Mouse (Mus musculus): Measurements from ENCODE around the gene Cryzl1. TPM values are rescaled to one million over a fixed set of nuclear protein-coding genes. Genes with fewer than 3 reads are reported as not detected.

The Cryzl1 gene
- polyA plus RNA-seq, 1 experiment from 2014 or later: 50.7 TPM

DNA sequence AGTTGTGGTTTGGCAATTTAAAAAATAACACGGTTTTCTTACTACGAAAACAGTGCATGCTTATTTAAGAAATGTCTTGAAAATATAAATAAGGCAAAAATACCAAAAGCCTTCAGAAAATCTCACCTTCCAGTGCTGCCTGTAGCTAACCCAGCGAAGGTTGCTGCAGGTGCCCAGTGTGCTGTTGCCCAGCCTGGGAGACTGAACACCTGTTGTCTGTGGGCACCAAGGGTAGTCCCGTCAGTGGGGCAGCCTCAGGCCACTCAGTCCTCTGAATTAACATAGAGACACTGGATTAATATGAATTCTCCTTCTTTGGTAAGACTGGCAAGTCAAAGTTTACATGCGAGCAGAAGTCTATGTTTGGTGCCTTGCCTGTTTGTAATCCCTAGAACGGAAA lies 9.7 kb upstream of the Cryzl1 start:
- H3K4me1 ChIP-seq (replicated peaks): peaks cover 50% of the 10 kb centered on the region
- no peak overlapping the region for H3K27ac ChIP-seq
- no peak overlapping the region for H3K9ac ChIP-seq
- WGBS: 82% methylated on average over 6 of the region's 6 CpGs
- no peak overlapping the region for H3K4me2 ChIP-seq
- no peaks in the 10 kb centered on the region for H3K36me3 ChIP-seq
- H3K27me3 ChIP-seq: no peaks in the 10 kb centered on the region
- no peak for ATAC-seq (replicated peaks; ENCODE audit: insufficient number of reproducible peaks, insufficient read depth, low FRiP score, low read depth)
- no peaks in the 10 kb centered on the region for H3K9me3 ChIP-seq (replicated peaks)
- no peak overlapping the region for H3K4me3 ChIP-seq

DNA sequence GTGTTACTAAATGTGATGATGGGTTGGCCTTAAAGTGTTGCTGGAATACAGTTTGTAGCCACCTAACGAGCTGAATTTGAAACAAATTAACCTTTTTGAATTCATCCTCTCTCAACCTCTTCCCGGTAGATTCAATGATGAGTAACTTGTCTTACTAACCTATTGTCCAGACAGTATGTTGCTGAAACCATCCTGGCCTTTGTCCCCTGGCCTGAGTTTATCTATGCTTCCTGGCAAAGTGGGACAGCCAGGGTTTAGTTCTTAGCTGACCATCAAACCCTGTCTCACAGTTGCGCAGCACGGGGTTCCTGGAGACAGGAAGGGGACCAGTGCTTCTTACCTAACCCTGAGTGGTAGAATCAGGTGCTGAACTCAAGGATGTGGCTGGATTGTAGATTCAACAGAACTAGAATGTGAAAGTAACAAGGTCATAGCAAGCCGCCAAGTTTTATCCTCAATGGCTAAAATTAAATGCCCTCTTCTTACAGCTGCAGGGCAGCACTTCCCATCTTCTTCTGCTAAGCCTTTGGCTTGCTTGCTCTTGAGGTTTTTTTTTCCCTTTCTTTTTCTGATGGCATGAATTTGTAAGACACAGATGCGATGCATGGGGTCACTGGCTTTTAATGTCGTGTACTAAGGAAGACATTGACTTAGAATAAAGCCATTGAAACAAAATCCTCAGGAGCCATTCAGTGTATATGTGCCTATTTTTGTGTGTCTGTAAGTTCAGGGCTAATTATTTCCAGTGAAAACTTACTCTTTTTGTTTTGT lies 7.5 kb upstream of the Cryzl1 start:
- Histone ChIP-seq H3K27me3 (no peaks in the 10 kb centered on the region), H3K4me1 (replicated peaks) (peaks cover 57% of the 10 kb centered on the region), H3K9ac (no peak overlapping the region), H3K9me3 (replicated peaks) (no peaks in the 10 kb centered on the region), H3K27ac (no peak overlapping the region), H3K4me3 (no peak overlapping the region), H3K4me2 (no peak overlapping the region), H3K36me3 (no peaks in the 10 kb centered on the region)
- ATAC-seq (replicated peaks; ENCODE audit: insufficient number of reproducible peaks, insufficient read depth, low FRiP score, low read depth): no peak
- 70% methylated on average over 7 of the region's 7 CpGs for WGBS

DNA sequence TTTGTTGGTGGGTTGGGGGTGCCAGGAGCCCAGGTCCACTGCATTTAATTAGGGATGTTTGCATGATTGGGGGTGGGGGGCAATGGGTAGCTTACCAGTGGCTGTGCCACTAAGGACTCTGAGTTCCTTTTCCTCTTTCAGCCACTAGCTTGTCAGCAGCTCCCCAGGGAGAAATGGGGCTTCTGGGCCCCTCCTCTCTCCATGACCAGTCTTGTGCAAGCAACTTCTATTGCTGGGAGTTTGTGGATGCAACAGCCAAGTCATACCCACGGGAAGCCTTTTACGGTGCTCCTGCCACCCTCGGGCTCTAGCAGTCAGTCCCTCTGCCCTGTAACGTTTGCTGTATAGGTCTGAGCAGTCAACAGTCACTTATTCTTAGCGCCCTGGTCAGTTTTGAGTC lies 6.0 kb upstream of the Cryzl1 start:
- peaks cover 50% of the 10 kb centered on the region for H3K4me1 ChIP-seq (replicated peaks)
- WGBS: 63% methylated on average over 5 of the region's 5 CpGs
- H3K4me2 ChIP-seq: no peak overlapping the region
- no peaks in the 10 kb centered on the region for H3K27me3 ChIP-seq
- no peaks in the 10 kb centered on the region for H3K36me3 ChIP-seq
- H3K27ac ChIP-seq: no peak overlapping the region
- H3K9ac ChIP-seq: no peak overlapping the region
- H3K9me3 ChIP-seq (replicated peaks): no peaks in the 10 kb centered on the region
- no peak overlapping the region for H3K4me3 ChIP-seq
- ATAC-seq (replicated peaks; ENCODE audit: insufficient number of reproducible peaks, insufficient read depth, low FRiP score, low read depth): no peak

DNA sequence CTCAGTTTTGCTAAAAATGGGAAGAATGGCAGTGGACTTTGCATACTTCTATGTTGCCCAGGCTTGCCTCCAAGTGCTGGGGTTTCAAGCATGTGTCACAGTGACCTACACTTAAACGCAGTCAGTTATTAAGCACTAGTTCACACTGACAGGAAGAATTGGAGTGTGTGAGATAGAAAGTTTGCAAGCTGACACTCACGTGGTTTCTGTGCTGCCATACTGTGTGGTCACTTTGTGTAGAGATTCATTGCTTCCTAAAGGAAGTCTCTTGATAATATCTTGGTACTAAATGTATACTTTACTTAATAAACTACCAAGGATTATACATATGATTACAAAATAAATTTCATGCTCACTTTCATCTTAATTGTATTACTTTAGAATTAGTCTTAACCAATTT lies 4.0 kb upstream of the Cryzl1 start:
- no peak for ATAC-seq (replicated peaks; ENCODE audit: insufficient number of reproducible peaks, insufficient read depth, low FRiP score, low read depth)
- Histone ChIP-seq H3K4me1 (replicated peaks) (peaks cover 45% of the 10 kb centered on the region), H3K4me2 (no peak overlapping the region), H3K4me3 (no peak overlapping the region), H3K27me3 (no peaks in the 10 kb centered on the region), H3K9me3 (replicated peaks) (no peaks in the 10 kb centered on the region), H3K36me3 (no peaks in the 10 kb centered on the region), H3K27ac (no peak overlapping the region), H3K9ac (no peak overlapping the region)
- 55% methylated on average over 2 of the region's 2 CpGs for WGBS

DNA sequence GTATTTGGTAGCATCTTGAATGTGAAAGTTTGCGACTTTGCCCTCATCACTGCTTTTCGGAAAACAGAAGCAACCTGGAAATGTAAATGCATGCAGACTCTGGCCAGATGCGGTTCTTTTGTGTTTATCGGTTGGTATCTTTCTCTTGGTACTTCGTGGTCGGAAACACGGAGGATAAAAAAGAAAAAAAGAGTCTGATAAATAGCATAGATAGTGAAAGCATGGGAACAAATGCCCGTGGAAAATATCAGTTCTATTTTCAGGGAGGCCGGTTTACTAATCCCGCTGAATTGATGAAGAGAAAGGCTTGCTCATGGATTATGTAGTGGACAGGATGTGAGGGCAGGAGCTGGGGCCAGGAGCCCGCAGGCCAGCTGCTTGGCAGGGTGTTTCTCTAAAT lies 1.7 kb upstream of the Cryzl1 start:
- Histone ChIP-seq H3K4me3 (peak overlapping the region; percentile 85), H3K36me3 (no peaks in the 10 kb centered on the region), H3K27ac (peak overlapping the region; percentile 95), H3K27me3 (no peaks in the 10 kb centered on the region), H3K4me1 (replicated peaks) (peaks cover 37% of the 10 kb centered on the region), H3K9ac (peak overlapping the region; percentile 78), H3K4me2 (peak overlapping the region; percentile 76), H3K9me3 (replicated peaks) (no peaks in the 10 kb centered on the region)
- 4% methylated on average over 11 of the region's 11 CpGs for WGBS
- ATAC-seq (replicated peaks; ENCODE audit: insufficient number of reproducible peaks, insufficient read depth, low FRiP score, low read depth): no peak

DNA sequence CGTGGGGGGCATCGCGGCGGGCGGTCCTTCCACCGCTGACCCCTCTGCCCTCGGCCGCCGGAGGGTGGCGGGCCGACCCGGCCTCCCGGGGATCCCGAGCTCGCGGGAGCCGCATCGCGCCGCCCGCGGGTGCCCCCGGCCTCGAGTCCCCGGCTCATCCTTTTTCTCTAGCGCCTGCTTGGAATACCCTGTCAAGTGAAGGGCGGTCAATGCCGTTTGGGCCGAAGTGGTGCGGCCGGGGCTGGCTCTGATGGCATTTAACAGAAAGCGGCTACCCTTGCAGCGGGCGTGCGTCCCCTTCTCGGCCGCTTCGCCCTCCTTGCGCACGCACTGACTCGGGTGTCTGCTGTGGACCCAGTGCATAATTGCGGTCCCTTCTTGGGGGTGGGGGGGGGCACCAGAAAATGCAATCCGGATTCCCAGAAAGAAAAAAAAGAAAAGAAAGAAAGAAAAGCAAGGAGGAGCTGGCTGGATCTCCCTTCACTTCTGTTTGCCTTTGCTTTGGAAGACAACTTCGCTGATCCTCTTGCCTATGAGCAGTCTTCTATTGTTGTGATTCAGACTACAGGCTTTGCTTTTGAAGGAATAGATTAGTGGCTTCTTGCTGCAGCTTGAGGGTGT lies 1.2 kb upstream of the Cryzl1 start:
- H3K9ac ChIP-seq: peak overlapping the region; percentile 78
- H3K27ac ChIP-seq: peak overlapping the region; percentile 95
- H3K4me2 ChIP-seq: peak overlapping the region; percentile 76
- H3K27me3 ChIP-seq: no peaks in the 10 kb centered on the region
- H3K4me1 ChIP-seq (replicated peaks): peaks cover 32% of the 10 kb centered on the region
- no peak for ATAC-seq (replicated peaks; ENCODE audit: insufficient number of reproducible peaks, insufficient read depth, low FRiP score, low read depth)
- H3K9me3 ChIP-seq (replicated peaks): no peaks in the 10 kb centered on the region
- 0% methylated on average over 40 of the region's 44 CpGs for WGBS
- peak overlapping the region; percentile 85 for H3K4me3 ChIP-seq
- no peaks in the 10 kb centered on the region for H3K36me3 ChIP-seq

DNA sequence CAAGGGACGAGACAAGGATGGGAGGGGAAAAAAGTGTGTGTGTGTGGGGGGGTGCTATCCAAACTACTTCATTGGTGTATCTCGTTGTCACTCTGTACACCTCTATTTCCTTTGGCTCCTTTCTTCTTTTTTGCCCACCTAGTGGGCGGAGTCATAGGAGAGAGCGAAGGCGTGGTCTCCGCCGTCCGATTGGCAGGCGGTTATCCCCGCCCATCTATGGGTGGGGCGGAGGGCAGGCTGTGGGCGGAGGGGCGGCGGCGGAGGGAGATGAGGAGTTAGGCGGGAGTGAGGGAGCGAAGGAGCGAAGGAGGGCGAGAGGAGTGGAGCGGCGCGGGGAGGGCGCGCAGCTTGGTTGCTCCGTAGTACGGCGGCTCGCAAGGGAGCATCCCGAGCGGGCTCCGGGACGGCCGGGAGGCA lies 299 bp upstream of the Cryzl1 start, which contains the start of gene Itsn1:
Itsn1 (plus strand) TSS at position 216 of the 417 bp plus-strand sequence.
- peak within 1 kb of the TSS; percentile 76 for H3K4me2 ChIP-seq
- H3K4me1 ChIP-seq (replicated peaks): peaks cover 28% of the 10 kb centered on the region
- peak; percentile 93 for ATAC-seq (replicated peaks; ENCODE audit: insufficient number of reproducible peaks, insufficient read depth, low FRiP score, low read depth)
- peak within 1 kb of the TSS; percentile 85 for H3K4me3 ChIP-seq
- peak within 1 kb of the TSS; percentile 78 for H3K9ac ChIP-seq
- H3K9me3 ChIP-seq (replicated peaks): no peaks in the 10 kb centered on the region
- no peaks in the 10 kb centered on the region for H3K36me3 ChIP-seq
- no peaks in the 10 kb centered on the region for H3K27me3 ChIP-seq
- under 1% methylated on average over 33 of the region's 33 CpGs for WGBS
- peak within 1 kb of the TSS; percentile 95 for H3K27ac ChIP-seq

DNA sequence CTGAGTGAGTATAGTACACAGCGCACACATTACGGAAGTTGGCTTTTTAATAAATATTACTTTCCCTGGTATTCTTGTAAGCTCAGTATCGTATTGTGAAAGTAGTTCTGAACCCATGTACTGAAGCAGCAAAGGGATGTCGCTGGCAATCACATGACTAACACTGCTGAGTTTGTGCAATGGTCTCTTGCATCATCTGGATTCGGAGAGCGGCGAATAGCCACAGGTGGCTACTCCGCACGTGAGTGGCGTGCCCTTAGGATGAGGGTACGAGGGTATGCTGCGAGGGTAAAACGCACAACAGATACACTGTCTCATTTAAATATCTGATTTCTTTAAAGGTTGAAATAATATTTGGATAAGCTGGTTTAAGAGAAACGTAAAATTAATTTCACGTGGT lies 1.3 kb downstream of the Cryzl1 start:
- Histone ChIP-seq H3K36me3 (no peaks in the 10 kb centered on the region), H3K9me3 (replicated peaks) (no peaks in the 10 kb centered on the region), H3K27ac (peak overlapping the region; percentile 70; the same call in 1 of the 2 replicates), H3K4me1 (replicated peaks) (peaks cover 28% of the 10 kb centered on the region), H3K27me3 (no peaks in the 10 kb centered on the region), H3K4me3 (peak overlapping the region; percentile 85), H3K4me2 (peak overlapping the region; percentile 66), H3K9ac (0 out of 2 replicates have a peak overlapping the region, but pooled peaks have one; percentile 58)
- no peak for ATAC-seq (replicated peaks; ENCODE audit: insufficient number of reproducible peaks, insufficient read depth, low FRiP score, low read depth)
- 86% methylated on average over 15 of the region's 15 CpGs for WGBS

DNA sequence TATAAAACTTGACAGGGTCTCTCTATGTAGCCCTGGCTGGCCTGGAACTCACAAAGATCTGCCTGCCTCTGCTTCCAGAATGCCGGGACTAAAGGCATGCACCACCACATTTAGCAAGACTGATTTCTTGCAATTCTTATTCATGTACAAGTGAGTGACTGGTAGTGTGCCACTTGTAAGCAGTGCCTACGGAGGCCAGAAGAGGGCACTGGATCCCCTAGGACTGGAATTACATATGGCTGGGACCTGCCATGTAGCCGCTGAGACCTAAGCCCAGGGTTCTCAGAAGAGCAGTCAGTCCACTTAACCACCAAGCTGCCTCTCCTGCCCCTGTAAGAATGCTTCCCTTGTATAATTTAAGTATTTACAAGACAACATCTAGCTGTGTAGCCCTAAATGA lies 4.5 kb downstream of the Cryzl1 start:
- H3K9me3 ChIP-seq (replicated peaks): no peaks in the 10 kb centered on the region
- H3K4me3 ChIP-seq: no peak overlapping the region
- H3K27me3 ChIP-seq: no peaks in the 10 kb centered on the region
- H3K36me3 ChIP-seq: 0 out of 2 replicates have a peak, but pooled peaks cover 9% of the 10 kb centered on the region
- no peak overlapping the region for H3K4me2 ChIP-seq
- H3K4me1 ChIP-seq (replicated peaks): peaks cover 12% of the 10 kb centered on the region
- H3K9ac ChIP-seq: no peak overlapping the region
- WGBS: 52% methylated on average over 3 of the region's 3 CpGs
- ATAC-seq (replicated peaks; ENCODE audit: insufficient number of reproducible peaks, insufficient read depth, low FRiP score, low read depth): no peak
- no peak overlapping the region for H3K27ac ChIP-seq

DNA sequence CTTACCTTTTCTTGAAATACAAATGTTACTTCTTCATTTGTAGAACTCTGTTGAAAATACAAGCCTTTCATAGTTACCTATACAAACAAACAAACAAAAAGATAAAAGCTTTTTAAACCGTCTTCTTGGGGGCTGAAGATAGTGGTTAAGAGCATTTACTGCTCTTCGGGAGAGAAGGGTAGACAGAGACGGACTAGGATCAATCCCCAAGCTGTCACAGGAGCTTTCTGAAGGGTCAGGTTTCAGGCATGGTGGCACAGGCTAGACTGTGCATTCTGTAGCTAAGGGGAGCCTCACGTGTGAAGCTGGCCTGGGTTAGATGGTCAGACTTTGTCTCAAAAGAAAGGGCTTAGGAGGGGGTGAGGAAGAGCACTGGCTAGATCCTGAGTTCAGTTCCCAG lies 11.4 kb downstream of the Cryzl1 start:
- 0 out of 2 replicates have a peak, but pooled peaks have one; percentile 16 for ATAC-seq (replicated peaks; ENCODE audit: insufficient number of reproducible peaks, insufficient read depth, low FRiP score, low read depth)
- Histone ChIP-seq H3K36me3 (peaks cover 38% of the 10 kb centered on the region), H3K4me1 (replicated peaks) (no peaks in the 10 kb centered on the region), H3K4me2 (no peak overlapping the region), H3K4me3 (no peak overlapping the region), H3K9ac (no peak overlapping the region), H3K27me3 (no peaks in the 10 kb centered on the region), H3K9me3 (replicated peaks) (no peaks in the 10 kb centered on the region), H3K27ac (no peak overlapping the region)
- WGBS: 65% methylated on average over 4 of the region's 4 CpGs

DNA sequence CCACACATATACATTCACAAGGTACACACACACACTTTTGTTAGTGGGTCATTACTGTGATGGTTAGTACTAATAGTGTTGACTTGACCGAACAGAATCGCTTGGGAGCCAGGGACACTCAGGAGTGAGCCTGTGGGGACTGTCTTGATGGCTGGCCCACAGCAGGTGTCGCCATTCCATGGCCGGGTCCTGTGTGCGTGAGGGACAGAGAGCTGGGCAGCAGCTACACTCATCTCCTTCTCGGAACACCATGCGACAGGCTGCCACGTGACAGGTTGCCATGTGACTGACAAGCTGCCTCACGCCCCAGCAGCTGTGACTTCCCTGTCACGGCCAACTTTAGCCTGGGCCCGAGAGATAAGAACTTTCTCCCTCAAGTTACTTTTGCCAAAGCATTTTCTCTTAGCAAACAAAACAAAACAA lies 11.8 kb downstream of the Cryzl1 start:
- no peak overlapping the region for H3K27ac ChIP-seq
- H3K36me3 ChIP-seq: peaks cover 41% of the 10 kb centered on the region

More for the DNA sequence above, 11.8 kb downstream of the Cryzl1 start:
- Histone ChIP-seq H3K4me2 (no peak overlapping the region), H3K9me3 (replicated peaks) (no peaks in the 10 kb centered on the region), H3K4me3 (no peak overlapping the region), H3K4me1 (replicated peaks) (no peaks in the 10 kb centered on the region), H3K9ac (no peak overlapping the region), H3K27me3 (no peaks in the 10 kb centered on the region)
- peak; percentile 73 for ATAC-seq (replicated peaks; ENCODE audit: insufficient number of reproducible peaks, insufficient read depth, low FRiP score, low read depth)
- 51% methylated on average over 11 of the region's 11 CpGs for WGBS

Measured in heart, embryonic 15.5 days (tissue).